Mouse (Mus musculus) T-helper 1 cell (primary cell): ENCODE results near the gene Ptprt.
"Not testable (repeated sequence)": the region's sequence is repeated elsewhere in the genome, so short reads cannot be mapped to it uniquely, and the experiment has no call there.

ENCODE experiments used
- in situ Hi-C: fragments of 300-600 bp; cut with MboI, MseI; formaldehyde crosslinking; loops from one replicate; pipeline ENCODE4 v1.15.1; 2025; ENCODE audit warnings: high pct_unique_total_duplicates

Ptprt gene

GRCm38 (mm10) chr2:162217896-162218295 is 443.1 kb downstream of the Ptprt start:
- in situ Hi-C loops = no loop called here

DNA sequence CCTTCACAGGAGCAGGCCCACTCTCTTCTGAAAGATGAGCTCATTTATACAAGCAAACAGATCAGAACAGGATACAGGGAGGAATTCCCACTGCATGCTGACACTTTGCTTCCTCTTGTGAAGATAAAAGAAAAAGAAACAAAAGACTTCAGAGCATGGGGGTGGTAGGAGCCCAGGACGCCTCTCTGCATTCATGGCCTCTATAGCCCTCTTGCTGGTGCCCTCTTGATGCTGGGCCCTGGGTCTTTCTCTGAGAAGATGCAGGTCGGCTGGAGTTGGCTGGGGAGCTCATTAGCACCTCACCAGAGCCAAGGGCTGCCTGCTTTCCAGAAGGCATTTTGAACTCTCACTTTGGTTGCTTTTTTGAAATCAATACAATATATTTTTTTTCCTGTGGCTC is 448.6 kb downstream of the Ptprt start:
- in situ Hi-C loops = no loop called here

- in situ Hi-C loops = no loop called here
Observed at GRCm38 (mm10) chr2:162210564-162210963, 450.4 kb downstream of the Ptprt start.

DNA sequence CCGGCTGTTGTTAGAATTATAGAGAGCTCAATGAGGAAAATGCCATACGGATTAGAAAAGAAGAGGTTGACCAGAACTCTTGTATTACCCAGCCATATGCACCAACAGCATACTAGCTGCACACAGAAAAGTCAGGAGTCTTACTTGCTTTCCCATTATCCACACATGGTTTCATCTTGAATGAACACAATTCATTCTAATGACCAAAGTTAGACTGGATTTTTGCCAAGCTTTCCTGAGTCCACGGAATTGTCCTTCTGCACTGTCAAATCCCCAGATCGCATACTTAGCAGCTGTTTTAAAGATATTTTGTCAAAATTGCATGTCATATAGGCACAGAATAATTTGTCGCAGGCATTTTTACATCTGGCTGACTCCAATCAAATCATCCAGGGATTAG is 463.6 kb downstream of the Ptprt start:
- in situ Hi-C loops = no loop called here

DNA sequence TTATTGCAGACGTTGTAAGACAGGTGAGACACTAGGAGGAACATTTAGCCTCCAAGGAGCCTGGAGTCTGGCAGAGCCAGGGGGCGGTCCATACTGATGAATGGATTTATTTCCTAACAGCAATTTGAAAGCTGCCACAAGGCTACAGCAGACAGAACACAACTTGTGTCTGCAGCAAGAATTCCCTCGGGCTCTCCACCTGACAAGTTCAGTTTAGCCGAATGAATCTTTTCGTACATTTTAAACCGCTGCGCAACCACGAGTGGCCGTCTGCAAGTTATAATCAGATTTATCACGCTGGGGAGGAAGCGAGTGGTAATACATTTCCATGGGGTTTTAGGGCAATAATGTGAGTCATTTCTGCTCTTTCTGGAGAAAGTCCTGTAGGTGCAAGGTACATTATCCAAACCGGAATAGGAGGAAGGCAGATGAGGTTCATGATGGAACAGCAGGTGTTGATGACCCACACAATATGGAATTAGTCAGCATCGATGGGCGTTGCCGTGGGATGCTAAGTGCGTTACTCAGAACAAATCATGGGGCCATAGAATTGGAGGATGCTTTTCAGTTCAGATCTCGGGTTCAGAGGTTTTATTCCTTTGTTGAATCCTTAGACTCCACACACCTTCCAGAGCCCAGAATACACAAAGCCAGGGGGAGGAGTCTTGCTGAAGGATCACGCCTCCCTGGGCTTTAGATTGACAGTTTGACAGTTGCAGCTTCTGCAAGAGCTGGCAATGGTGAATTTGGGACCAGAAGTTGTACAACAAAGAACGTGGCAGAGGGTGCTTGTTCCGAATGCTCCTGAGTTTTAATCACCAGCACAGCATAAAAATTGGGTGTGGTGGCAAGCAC is 478.1 kb downstream of the Ptprt start:
- in situ Hi-C loops = no loop called here

DNA sequence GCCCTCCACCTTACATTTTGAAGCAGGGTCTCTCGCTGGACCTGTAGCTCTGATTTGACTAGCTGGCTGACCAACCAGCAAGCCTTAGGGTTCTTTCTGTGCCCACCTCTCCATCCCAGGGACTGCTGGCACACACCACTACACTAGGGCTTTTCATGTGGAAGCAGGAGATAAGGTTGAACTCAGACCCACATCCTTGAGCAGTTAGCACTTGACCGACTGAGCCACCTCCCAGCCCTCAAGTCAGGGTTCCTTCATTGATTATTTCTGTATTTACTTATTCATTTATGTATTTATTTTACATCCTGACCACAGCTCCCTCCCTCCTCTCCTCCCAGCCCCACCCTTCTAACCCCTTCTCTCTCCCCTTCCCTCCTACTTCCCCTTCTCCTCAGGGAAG is 479.1 kb downstream of the Ptprt start:
- in situ Hi-C loops = no loop called here

- in situ Hi-C loops = no loop called here
Observed at GRCm38 (mm10) chr2:162172529-162172928, 488.4 kb downstream of the Ptprt start.

DNA sequence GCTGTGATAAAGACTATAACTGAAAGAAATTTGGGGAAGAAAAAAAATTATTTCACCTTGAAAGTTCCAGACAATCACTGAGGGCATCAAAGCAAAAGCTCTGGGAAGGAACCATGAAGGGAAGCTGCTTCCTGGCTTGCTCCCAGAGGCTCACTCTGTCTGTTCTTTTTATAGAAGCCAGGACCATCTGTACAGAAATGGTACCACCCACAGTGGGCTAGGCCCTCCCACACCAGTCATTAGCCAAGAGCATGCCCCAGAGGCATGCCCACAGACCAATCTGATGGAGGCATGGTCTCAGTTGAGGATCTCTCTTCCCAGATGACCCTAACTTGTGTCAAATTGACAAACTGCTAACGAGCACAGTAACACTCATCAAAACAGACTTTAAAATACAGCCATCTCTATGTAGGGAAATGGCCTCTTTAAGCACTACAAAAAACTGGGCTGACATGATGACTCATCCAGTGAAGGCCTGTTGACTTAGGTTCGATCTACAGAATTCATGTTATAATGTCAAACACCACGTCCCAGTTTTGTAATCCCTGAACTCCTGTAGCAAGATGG is 519.0 kb downstream of the Ptprt start:
- in situ Hi-C loops = no loop called here

DNA sequence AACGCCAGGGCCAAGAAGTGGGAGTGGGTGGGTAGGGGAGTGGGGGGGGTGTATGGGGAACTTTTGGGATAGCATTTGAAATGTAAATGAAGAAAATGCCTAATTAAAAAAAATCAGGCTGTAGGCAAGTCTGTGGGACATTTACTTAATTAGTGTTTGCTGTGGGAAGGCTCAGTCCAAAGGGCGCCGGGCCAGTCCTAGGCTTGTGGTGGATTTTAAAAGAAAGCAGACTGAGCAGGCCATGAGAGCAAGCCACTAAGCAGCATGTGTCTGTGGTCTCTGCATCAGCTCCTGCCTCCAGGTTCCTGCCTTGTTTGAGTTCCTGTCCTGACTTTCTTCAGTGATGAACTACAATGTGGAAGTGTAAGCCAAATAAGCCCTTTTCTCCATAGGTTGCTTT is 524.8 kb downstream of the Ptprt start:
- in situ Hi-C loops = not testable (repeated sequence)

- in situ Hi-C loops = no loop called here
Observed at GRCm38 (mm10) chr2:162131607-162132304, 529.2 kb downstream of the Ptprt start.

DNA sequence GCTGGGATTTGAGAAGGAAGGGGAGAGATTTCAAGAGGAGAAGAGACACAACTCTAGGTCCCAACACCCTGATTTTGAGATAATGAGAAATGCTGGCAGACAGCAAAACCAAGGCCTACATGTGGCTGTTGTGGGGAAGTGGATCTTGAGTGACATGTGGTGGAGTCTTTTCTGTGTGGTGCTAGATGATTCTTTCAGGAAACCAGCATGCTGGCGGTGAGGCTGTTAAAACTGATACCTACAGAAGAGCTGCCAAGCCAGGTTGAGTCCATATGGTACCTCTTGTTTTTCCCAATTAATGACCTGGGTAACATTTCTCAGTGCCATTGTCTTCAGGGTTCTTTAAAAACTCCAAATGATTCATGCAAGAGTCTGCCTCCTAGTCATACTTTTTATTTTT is 531.1 kb downstream of the Ptprt start:
- in situ Hi-C loops = no loop called here

- in situ Hi-C loops = no loop called here
Observed at GRCm38 (mm10) chr2:162118041-162118440, 542.9 kb downstream of the Ptprt start.

- in situ Hi-C loops = no loop called here
Observed at GRCm38 (mm10) chr2:162082391-162082790, 578.6 kb downstream of the Ptprt start.

DNA sequence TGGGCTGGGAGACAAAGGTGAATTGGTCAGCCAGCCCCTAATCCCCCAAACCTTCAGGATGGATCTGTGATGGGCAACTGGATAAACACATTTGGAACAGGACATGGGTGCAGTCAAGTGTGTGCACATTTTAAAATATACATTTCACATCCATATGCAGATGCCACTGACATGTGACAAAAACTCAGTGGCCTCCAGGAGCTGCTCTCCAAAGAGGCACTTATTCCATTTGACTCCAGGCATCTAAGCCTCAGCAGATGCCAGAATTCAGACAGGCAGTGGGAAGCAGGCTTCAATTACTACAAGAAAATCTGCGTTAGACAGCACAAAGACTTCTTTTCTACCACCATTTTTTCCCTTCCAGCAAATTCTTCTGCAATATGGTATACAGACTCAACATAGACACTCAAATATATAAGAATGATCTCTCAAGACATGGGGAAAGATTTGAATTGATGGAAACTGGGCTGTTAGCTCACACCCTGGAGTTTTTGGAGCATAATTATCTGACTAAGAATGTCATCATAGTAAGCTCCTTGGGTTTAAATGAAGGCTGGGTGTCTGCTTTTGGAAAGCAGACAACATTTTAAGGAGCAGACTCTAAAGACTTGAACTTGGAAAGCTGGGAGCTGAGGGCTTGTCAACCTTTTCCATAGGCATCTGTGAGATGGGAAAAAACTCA is 580.1 kb downstream of the Ptprt start:
- in situ Hi-C loops = no loop called here

DNA sequence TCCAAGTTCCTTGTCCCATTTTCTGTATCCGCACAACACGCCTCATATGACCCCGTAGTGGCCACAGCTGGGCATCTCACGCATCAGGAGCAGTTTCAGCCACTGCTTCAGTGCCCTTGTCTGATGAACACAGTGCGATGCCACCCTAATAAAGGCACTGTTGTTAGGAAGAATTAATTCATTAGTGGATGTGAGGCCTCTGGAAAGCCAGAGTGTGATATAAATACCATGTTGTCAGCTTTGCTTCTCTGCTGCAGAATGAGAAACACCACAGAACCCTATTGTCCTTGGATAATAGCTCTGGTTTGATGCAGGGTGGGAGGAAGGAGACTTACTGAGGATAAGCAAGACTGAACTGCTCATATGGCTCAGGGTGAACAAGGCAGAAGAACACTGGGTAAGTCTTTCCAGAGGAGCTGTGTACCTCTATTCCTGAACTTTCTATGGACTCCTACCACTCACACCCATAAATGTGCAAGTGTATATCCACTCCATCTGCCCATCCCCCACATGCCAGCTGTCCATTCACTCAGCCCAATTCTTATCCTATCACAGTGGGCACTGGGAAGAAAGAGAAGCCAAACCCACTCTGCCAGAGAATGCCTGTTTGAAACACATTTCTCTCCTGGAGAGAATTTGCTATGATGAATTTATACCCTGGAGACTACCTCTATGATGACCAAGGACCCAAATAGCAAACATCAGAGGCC is 582.2 kb downstream of the Ptprt start:
- in situ Hi-C loops = no loop called here

GRCm38 (mm10) chr2:162052816-162053215 is 608.1 kb downstream of the Ptprt start:
- in situ Hi-C loops = no loop called here

- in situ Hi-C loops = no loop called here
Observed at GRCm38 (mm10) chr2:162050198-162050597, 610.7 kb downstream of the Ptprt start.

DNA sequence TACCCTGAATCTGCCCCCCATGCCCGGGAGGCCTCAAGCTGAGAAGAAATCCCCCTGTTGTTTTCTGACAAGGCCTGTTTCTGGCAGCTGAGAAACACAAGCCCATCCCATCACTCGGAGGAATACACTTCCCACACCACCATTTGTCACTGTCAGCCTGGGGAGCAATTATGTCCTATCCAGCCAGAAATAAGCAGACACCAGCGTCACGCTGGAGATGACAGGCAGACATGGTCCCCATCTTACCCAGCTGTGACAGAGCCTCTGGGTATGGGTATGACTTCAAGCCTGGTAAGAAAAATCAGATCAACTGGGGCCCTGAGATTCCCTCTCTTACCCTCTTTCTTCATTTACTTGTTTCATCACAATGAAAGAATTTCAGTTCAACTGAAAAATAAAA is 625.3 kb downstream of the Ptprt start:
- in situ Hi-C loops = no loop called here

DNA sequence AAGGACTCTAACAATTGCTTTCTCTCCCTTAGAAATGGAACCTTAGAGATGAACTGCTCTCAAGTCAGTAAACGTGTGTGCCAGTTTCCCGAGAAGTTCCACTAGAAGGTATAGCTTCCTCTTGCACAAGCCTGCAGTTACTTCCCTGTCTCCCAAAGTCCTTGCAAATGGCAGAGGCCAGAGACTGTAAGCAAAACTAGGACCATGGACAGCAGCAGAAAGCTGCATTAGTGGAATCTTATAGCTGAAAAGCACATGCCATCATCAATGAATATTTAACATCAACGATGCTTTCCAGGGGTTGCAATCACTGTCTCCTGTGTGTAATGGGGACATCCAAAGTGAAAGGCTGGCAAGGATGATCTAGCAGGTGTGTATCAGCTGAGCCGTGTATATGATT is 629.3 kb downstream of the Ptprt start:
- in situ Hi-C loops = no loop called here

DNA sequence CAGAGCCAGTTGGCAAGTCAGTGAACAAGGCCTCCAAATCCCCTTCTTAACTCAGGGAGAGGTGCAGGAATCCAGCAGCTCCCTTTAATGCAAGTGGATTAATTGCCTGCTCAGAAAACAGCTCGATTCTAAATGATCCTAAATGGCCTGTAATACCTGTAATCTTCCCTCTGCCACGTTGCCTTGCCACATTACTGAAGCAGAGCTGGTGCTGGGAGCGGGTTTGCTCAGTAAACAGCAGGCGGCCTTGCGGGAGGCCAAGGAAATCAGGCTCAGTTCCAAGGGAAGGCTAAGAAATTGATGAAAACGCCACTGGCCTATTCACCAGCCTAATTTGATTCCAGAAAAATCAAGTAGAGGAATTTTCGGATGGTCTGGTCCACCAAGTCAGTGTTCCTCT is 659.9 kb downstream of the Ptprt start:
- in situ Hi-C loops = no loop called here

DNA sequence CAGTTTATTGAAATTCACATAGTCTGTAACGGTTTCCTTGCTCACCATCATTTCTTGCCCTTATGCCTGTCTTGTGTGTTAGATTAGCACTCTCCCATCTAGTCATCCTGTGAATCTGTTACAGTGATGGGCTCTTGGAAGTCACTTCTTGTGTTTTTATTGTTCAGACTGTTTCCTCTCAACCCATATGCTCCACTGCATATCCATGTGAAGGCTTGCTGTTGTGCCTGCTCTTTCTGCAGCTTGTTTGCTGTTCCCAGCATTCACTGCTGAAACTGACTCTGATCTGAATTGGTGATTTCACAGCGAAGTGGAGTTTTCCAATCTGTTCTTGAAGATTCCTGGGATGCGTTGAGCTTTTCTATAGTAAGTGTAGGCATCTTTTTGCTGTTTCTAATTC is 678.6 kb downstream of the Ptprt start:
- in situ Hi-C loops = no loop called here
